Mouse (Mus musculus) embryonic fibroblast, embryonic 13.5 days (primary cell): ENCODE data around the gene Strip2.

Experiments
- CTCF ChIP-seq: IDR thresholded peaks from 2 replicates; pipeline ENCODE4 v1.5.1; 2011; ENCODE audit warnings: mild to moderate bottlenecking, control low read depth, low read length, moderate library complexity, borderline replicate concordance; ENCODE audit not compliant: insufficient read depth
- POLR2A ChIP-seq: IDR thresholded peaks from 2 replicates; pipeline ENCODE4 v1.6.1; 2011; ENCODE audit warnings: low read depth, mild to moderate bottlenecking, control low read depth, low read length, moderate library complexity

DNA sequence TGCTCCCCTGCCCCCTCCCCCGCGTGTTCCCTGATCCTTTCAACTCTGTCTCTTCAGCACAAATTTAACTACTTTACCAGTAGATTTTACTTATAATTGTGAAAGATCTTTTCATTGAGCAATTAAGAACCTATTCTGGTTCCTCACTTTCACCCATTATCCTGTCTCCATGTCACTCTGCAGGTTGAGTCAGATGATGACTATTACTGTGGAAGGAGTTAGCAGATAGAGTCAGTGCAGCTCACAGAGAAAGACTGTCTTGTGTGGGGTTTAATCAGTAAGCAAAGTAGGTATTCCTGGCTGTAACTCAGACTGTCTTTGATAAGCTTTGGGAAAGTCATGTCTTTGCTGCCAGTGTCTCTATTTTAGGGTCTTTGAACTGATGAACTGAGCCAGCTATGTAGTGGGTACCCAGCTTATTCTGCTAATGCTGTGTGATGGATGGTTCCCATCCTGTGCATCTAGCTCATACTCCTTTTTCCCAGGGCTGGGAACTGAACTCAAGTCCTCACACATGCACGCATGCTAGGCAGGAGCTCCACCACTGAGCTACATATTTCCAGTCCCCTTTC, 13.4 kb upstream of the Strip2 start:
- TF ChIP-seq CTCF (no peak), POLR2A (no peak)
